Mouse (Mus musculus) kidney, adult 18-20 months (tissue): ENCODE data around the gene Hivep3.

Source experiments
- DNase-seq: peaks from one replicate; pipeline ENCODE4 v3.0.0; 2021

The Hivep3 gene

GRCm38 (mm10) chr4:119816620-119817356 lies 83.2 kb downstream of the Hivep3 start:
- no peak for DNase-seq

GRCm38 (mm10) chr4:119825956-119826355 lies 92.4 kb downstream of the Hivep3 start:
- no peak for DNase-seq

- no peak for DNase-seq
Measured at GRCm38 (mm10) chr4:119828386-119828785, 94.8 kb downstream of the Hivep3 start.

- no peak for DNase-seq
Measured at GRCm38 (mm10) chr4:119828996-119829395, 95.4 kb downstream of the Hivep3 start.

- DNase-seq, result no peak
Measured at GRCm38 (mm10) chr4:119833333-119833732, 99.7 kb downstream of the Hivep3 start.

GRCm38 (mm10) chr4:119833884-119834283 lies 100.3 kb downstream of the Hivep3 start:
- DNase-seq, result no peak

- no peak for DNase-seq
Measured at GRCm38 (mm10) chr4:119836181-119836580, 102.6 kb downstream of the Hivep3 start.

GRCm38 (mm10) chr4:119837505-119838065 lies 104.0 kb downstream of the Hivep3 start:
- DNase-seq, result no peak

- no peak for DNase-seq
Measured at GRCm38 (mm10) chr4:119838308-119838707, 104.7 kb downstream of the Hivep3 start.

- no peak for DNase-seq
Measured at GRCm38 (mm10) chr4:119843294-119843693, 109.7 kb downstream of the Hivep3 start.

- no peak for DNase-seq
Measured at GRCm38 (mm10) chr4:119844267-119844666, 110.7 kb downstream of the Hivep3 start.

GRCm38 (mm10) chr4:119845596-119846161 lies 112.1 kb downstream of the Hivep3 start:
- no peak for DNase-seq

- peak; percentile 18 for DNase-seq
Measured at GRCm38 (mm10) chr4:119852483-119852882, 118.9 kb downstream of the Hivep3 start.

- DNase-seq, result no peak
Measured at GRCm38 (mm10) chr4:119854307-119855144, 120.9 kb downstream of the Hivep3 start.

- no peak for DNase-seq
Measured at GRCm38 (mm10) chr4:119859454-119859853, 125.9 kb downstream of the Hivep3 start.

- DNase-seq, result no peak
Measured at GRCm38 (mm10) chr4:119861001-119861400, 127.4 kb downstream of the Hivep3 start.

- no peak for DNase-seq
Measured at GRCm38 (mm10) chr4:119865827-119866455, 132.4 kb downstream of the Hivep3 start.

GRCm38 (mm10) chr4:119867132-119867531 lies 133.5 kb downstream of the Hivep3 start:
- DNase-seq, result no peak

- peak; percentile 20 for DNase-seq
Measured at GRCm38 (mm10) chr4:119870411-119870810, 136.8 kb downstream of the Hivep3 start.

GRCm38 (mm10) chr4:119871441-119871840 lies 137.9 kb downstream of the Hivep3 start:
- DNase-seq, result no peak

GRCm38 (mm10) chr4:119871861-119872582 lies 138.4 kb downstream of the Hivep3 start:
- no peak for DNase-seq

GRCm38 (mm10) chr4:119873935-119874334 lies 140.4 kb downstream of the Hivep3 start:
- DNase-seq, result no peak
